Mouse (Mus musculus): ENCODE data around the gene Cdc26.

- TF ChIP-seq CTCF (IDR thresholded peaks at IDR 0.05; ENCODE audit: extremely low read depth, insufficient read depth, insufficient read length, insufficient replicate concordance) = no peak
- no peak for TF ChIP-seq POLR2A (IDR thresholded peaks at IDR 0.05; ENCODE audit: low read depth, low read length)
Measured at GRCm38 (mm10) chr4:62361571-62361970, 46.9 kb downstream of the Cdc26 start.
